Mouse (Mus musculus): ENCODE data around the gene Sorcs2.

GRCm38 (mm10) chr5:36377456-36378369 lies 20.2 kb downstream of the Sorcs2 start:
- TF ChIP-seq EP300 (optimal IDR thresholded peaks at IDR 0.05) (no peak), CTCF (IDR thresholded peaks at IDR 0.05; ENCODE audit: low read depth) (no peak)

Measured in stomach, postnatal 0 days (tissue).